Mouse (Mus musculus) ES-E14 (cell line): ENCODE data around the gene Ly6g6f.

Experiments
- ZC3H11A ChIP-seq: IDR thresholded peaks from 2 replicates; pipeline ENCODE4 v1.6.1; 2012; ENCODE audit warnings: low read depth, mild to moderate bottlenecking, inconsistent platforms, low read length, borderline replicate concordance
- ZNF384 ChIP-seq: IDR thresholded peaks from 2 replicates; pipeline ENCODE4 v1.6.1; 2012; ENCODE audit warnings: low read depth, low read length, inconsistent platforms

- TF ChIP-seq ZNF384, result no peak
- no peak for TF ChIP-seq ZC3H11A
Observed at GRCm38 (mm10) chr17:35071454-35071853, 14.0 kb downstream of the Ly6g6f start.
